ENCODE assay signal across 8 mouse cellular contexts in the genomic region with DNA sequence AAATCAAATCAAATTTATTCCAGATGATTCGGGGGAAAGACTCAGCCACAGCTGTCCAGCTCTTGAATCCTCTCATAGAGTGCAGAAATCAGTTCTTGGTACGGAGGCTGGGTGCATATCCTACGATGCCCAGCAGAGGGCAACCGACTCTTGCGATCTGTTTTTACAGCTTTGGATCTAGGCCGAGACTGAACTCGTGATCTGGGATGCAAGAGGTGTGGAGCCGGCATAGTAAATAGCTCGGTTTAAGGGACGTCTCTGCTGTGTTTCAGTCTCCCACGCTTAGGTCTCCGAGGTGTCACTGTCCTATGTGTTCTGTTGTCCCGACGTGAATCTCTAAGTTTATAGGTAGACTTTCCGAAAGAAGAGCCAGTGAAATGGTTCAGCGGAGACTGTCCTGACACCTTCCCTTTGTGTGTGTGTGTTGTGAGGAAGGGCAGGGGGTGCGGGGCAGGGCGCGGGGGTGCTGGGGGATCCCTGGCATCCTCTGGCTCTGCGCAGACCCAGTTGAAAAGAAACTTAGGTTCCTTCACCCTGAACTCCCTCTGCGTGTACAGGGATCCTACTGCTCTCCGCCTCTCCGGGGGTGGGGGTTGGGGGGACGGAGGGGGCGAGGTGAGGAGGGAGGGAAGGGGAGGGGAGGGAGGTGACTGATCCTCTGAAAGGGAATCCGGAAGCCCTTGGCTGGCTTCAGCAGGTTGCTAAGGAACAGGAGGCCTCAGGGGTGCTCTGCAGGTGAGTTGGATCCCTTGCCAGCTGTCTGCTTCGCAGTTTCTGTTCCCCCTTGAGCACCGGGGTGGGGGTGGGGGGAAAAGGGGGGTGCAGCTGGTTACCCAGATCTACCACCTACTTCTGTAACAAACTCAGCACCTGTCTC. TPM values are rescaled to one million over a fixed set of nuclear protein-coding genes. Genes with fewer than 3 reads are reported as not detected.
DNase-seq lines count a peak whose midpoint lies in the region; ATAC-seq and TF ChIP-seq lines count a peak whose summit lies in the region.

No protein-coding gene starts in this region.

- peak overlapping the region; percentile 49 for H3K9ac ChIP-seq in embryonic facial prominence, embryonic 14.5 days (ENCODE audit: low read depth, low read length)
- peak overlapping the region; percentile 32 for H3K9ac ChIP-seq in limb, embryonic 14.5 days (ENCODE audit: low read depth, low read length, severe bottlenecking)

- H3K4me1 ChIP-seq in bone marrow, adult 2 months (ENCODE audit: control insufficient read depth, insufficient read depth, low read length) = no peaks in the 10 kb centered on the region; the same call in 1 of the 2 replicates
- no peaks in the 10 kb centered on the region for H3K4me1 ChIP-seq in embryonic facial prominence, embryonic 14.5 days (ENCODE audit: control insufficient read depth, insufficient read depth, low read length)
- peaks cover 4% of the 10 kb centered on the region for H3K4me1 ChIP-seq in limb, embryonic 14.5 days (ENCODE audit: control insufficient read depth, insufficient read depth, low read length)

- H3K4me3 ChIP-seq in bone marrow, adult 2 months (replicated peaks; ENCODE audit: control insufficient read depth, low read depth, low read length) = no peak overlapping the region
- peak overlapping the region; percentile 35 for H3K4me3 ChIP-seq in embryonic facial prominence, embryonic 14.5 days (ENCODE audit: low read depth, low read length)
- peak overlapping the region; percentile 36 for H3K4me3 ChIP-seq in limb, embryonic 14.5 days (replicated peaks; ENCODE audit: low read length)

- DNase-seq in A20 (ENCODE audit: low read depth, low spot score) = peak; percentile 94
- DNase-seq in embryonic facial prominence, embryonic 14.5 days (ENCODE audit: low spot score) = peak; percentile 93
- peak; percentile 50 to 76 for DNase-seq in heart, adult 9 months (ENCODE audit: low spot score in 2 of 2)
- DNase-seq in kidney, adult 9 months = peak; percentile 88
- DNase-seq in limb, embryonic 14.5 days (ENCODE audit: low spot score) = peak; percentile 94
- peak; percentile 57 to 67 for DNase-seq in spleen, postnatal 36 days (ENCODE audit: low spot score in 2 of 2)

- H3K36me3 ChIP-seq in embryonic facial prominence, embryonic 14.5 days (ENCODE audit: control insufficient read depth, insufficient read depth, low read length) = no peaks in the 10 kb centered on the region
- no peaks in the 10 kb centered on the region for H3K36me3 ChIP-seq in limb, embryonic 14.5 days (ENCODE audit: control insufficient read depth, insufficient read depth, low read length)

- no peak overlapping the region for H3K27ac ChIP-seq in bone marrow, adult 2 months (ENCODE audit: control insufficient read depth, insufficient read depth, low read depth, low read length, poor library complexity)
- no peak overlapping the region; the same call in 1 of the 2 replicates for H3K27ac ChIP-seq in embryonic facial prominence, embryonic 14.5 days (replicated peaks; ENCODE audit: low read depth, low read length)
- H3K27ac ChIP-seq in limb, embryonic 14.5 days (replicated peaks; ENCODE audit: low read depth, low read length) = no peak overlapping the region

- TF ChIP-seq POLR2A in bone marrow, adult 2 months (IDR thresholded peaks at IDR 0.05; ENCODE audit: borderline replicate concordance, control insufficient read depth, low read depth, low read length) = no peak
- no peak for TF ChIP-seq POLR2A in limb, embryonic 14.5 days (IDR thresholded peaks at IDR 0.05; ENCODE audit: borderline replicate concordance, extremely low read depth, insufficient read depth, insufficient read length)

- H3K27me3 ChIP-seq in embryonic facial prominence, embryonic 14.5 days (replicated peaks; ENCODE audit: control insufficient read depth, insufficient read depth, low read length) = no peaks in the 10 kb centered on the region
- no peaks in the 10 kb centered on the region for H3K27me3 ChIP-seq in limb, embryonic 14.5 days (ENCODE audit: control insufficient read depth, insufficient read depth, low read length)

- peak; percentile 82 for TF ChIP-seq CTCF in bone marrow, adult 2 months (IDR thresholded peaks at IDR 0.05; ENCODE audit: control insufficient read depth, insufficient read depth, low read length)

- 5% methylated on average over 28 of the region's 28 CpGs for WGBS in bone marrow, adult 2 months
- 4% methylated on average over 26 of the region's 28 CpGs for whole genome bisulfite sequencing in embryonic facial prominence, embryonic 14.5 days
- WGBS in limb, embryonic 14.5 days = 2% methylated on average over 28 of the region's 28 CpGs

- peak; percentile 86 for ATAC-seq in embryonic facial prominence, embryonic 14.5 days (ENCODE audit: low read depth)
- peak; percentile 44; the same call in 1 of the 2 replicates for ATAC-seq in limb, embryonic 14.5 days (ENCODE audit: low FRiP score, low read depth)
- ATAC-seq in monocyte, adult 5-6 weeks (replicated peaks; ENCODE audit: insufficient number of reproducible peaks, low FRiP score, low TSS enrichment, poor library complexity, severe bottlenecking) = peak; percentile 79

- no peaks in the 10 kb centered on the region for H3K9me3 ChIP-seq in embryonic facial prominence, embryonic 14.5 days (ENCODE audit: control insufficient read depth, low read length)
- H3K9me3 ChIP-seq in limb, embryonic 14.5 days (ENCODE audit: control insufficient read depth, low read length) = no peaks in the 10 kb centered on the region

- peak overlapping the region; percentile 61 for H3K4me2 ChIP-seq in embryonic facial prominence, embryonic 14.5 days (ENCODE audit: low read depth, low read length)
- peak overlapping the region; percentile 75 for H3K4me2 ChIP-seq in limb, embryonic 14.5 days (replicated peaks; ENCODE audit: low read depth, low read length, severe bottlenecking)

RNA-seq across cellular contexts. Expression of gene Srsf2, which starts 32.6 kb away (rescaled TPM):
- polyA plus RNA-seq in bone marrow, adult 2 months (2011; ENCODE audit: insufficient read depth, insufficient read length, low replicate concordance, missing spikeins) = 438 and 524 TPM in 2 replicates
- polyA plus RNA-seq in embryonic facial prominence, embryonic 14.5 days (2014; fragmentation: Nextera tagmentation; extraction: Ambion mirVana) = 663 and 697 TPM in 2 replicates
- 791 and 910 TPM in 2 replicates for polyA plus RNA-seq in limb, embryonic 14.5 days (2012; rRNA removed)
- 776 and 780 TPM in 2 replicates for polyA plus RNA-seq in limb, embryonic 14.5 days (2014; fragmentation: Nextera tagmentation; extraction: Ambion mirVana)
- total RNA-seq in monocyte, adult 5-6 weeks (2017) = 124 to 197 TPM (median 128 TPM) in 3 replicates

RNA-seq across cellular contexts. Expression of gene Mgat5b, which starts 33.1 kb away (rescaled TPM):
- not detected in 2 replicates for polyA plus RNA-seq in bone marrow, adult 2 months (2011; ENCODE audit: insufficient read depth, insufficient read length, low replicate concordance, missing spikeins)
- polyA plus RNA-seq in embryonic facial prominence, embryonic 14.5 days (2014; fragmentation: Nextera tagmentation; extraction: Ambion mirVana) = 1.1 and 1.6 TPM in 2 replicates
- 3.6 and 6.7 TPM in 2 replicates for polyA plus RNA-seq in limb, embryonic 14.5 days (2012; rRNA removed)
- polyA plus RNA-seq in limb, embryonic 14.5 days (2014; fragmentation: Nextera tagmentation; extraction: Ambion mirVana) = 0.78 and 1.1 TPM in 2 replicates
- total RNA-seq in monocyte, adult 5-6 weeks (2017) = not detected in 3 replicates

RNA-seq across cellular contexts. Expression of gene Mfsd11, which starts 33.3 kb away (rescaled TPM):
- 6.2 and 26.4 TPM in 2 replicates for polyA plus RNA-seq in bone marrow, adult 2 months (2011; ENCODE audit: insufficient read depth, insufficient read length, low replicate concordance, missing spikeins)
- 42.8 and 43.9 TPM in 2 replicates for polyA plus RNA-seq in embryonic facial prominence, embryonic 14.5 days (2014; fragmentation: Nextera tagmentation; extraction: Ambion mirVana)
- 35.0 and 41.5 TPM in 2 replicates for polyA plus RNA-seq in limb, embryonic 14.5 days (2012; rRNA removed)
- 46.0 and 47.2 TPM in 2 replicates for polyA plus RNA-seq in limb, embryonic 14.5 days (2014; fragmentation: Nextera tagmentation; extraction: Ambion mirVana)
- total RNA-seq in monocyte, adult 5-6 weeks (2017) = 8.2 to 10.4 TPM (median 9.0 TPM) in 3 replicates

RNA-seq across cellular contexts. Expression of gene Jmjd6, which starts 42.3 kb away (rescaled TPM):
- polyA plus RNA-seq in bone marrow, adult 2 months (2011; ENCODE audit: insufficient read depth, insufficient read length, low replicate concordance, missing spikeins) = 17.3 and 41.8 TPM in 2 replicates
- polyA plus RNA-seq in embryonic facial prominence, embryonic 14.5 days (2014; fragmentation: Nextera tagmentation; extraction: Ambion mirVana) = 72.9 and 74.8 TPM in 2 replicates
- polyA plus RNA-seq in limb, embryonic 14.5 days (2012; rRNA removed) = 51.2 and 57.0 TPM in 2 replicates
- polyA plus RNA-seq in limb, embryonic 14.5 days (2014; fragmentation: Nextera tagmentation; extraction: Ambion mirVana) = 68.0 and 77.8 TPM in 2 replicates
- total RNA-seq in monocyte, adult 5-6 weeks (2017) = 80.8 to 81.6 TPM (median 81.0 TPM) in 3 replicates

RNA-seq across cellular contexts. Expression of gene Mettl23, which starts 42.4 kb away (rescaled TPM):
- 21.3 and 52.9 TPM in 2 replicates for polyA plus RNA-seq in bone marrow, adult 2 months (2011; ENCODE audit: insufficient read depth, insufficient read length, low replicate concordance, missing spikeins)
- polyA plus RNA-seq in embryonic facial prominence, embryonic 14.5 days (2014; fragmentation: Nextera tagmentation; extraction: Ambion mirVana) = 75.8 and 77.4 TPM in 2 replicates
- 51.0 and 54.9 TPM in 2 replicates for polyA plus RNA-seq in limb, embryonic 14.5 days (2012; rRNA removed)
- polyA plus RNA-seq in limb, embryonic 14.5 days (2014; fragmentation: Nextera tagmentation; extraction: Ambion mirVana) = 77.9 and 84.1 TPM in 2 replicates
- total RNA-seq in monocyte, adult 5-6 weeks (2017) = 47.3 to 77.0 TPM (median 54.3 TPM) in 3 replicates
